Mouse (Mus musculus): Measurements from ENCODE around the gene Gsdma2. TPM values are rescaled to one million over a fixed set of nuclear protein-coding genes. Genes with fewer than 3 reads are reported as not detected.
"Not testable (repeated sequence)": the region's sequence is repeated elsewhere in the genome, so short reads cannot be mapped to it uniquely, and the experiment has no call there.

Gsdma2 gene
- polyA plus RNA-seq, 1 experiment from 2014 or later: not detected

- 94% methylated on average over 13 of the region's 13 CpGs for WGBS
- Histone ChIP-seq H3K27me3 (ENCODE audit: control insufficient read depth, insufficient read depth, low read length) (no peaks in the 10 kb centered on the region), H3K27ac (ENCODE audit: low read depth, low read length) (no peak overlapping the region), H3K4me1 (ENCODE audit: control insufficient read depth, insufficient read depth, low read length) (no peaks in the 10 kb centered on the region), H3K4me3 (ENCODE audit: low read depth, low read length) (no peak overlapping the region), H3K9ac (replicated peaks; ENCODE audit: low read depth, low read length) (no peak overlapping the region), H3K9me3 (ENCODE audit: control insufficient read depth, low read length) (no peaks in the 10 kb centered on the region), H3K36me3 (ENCODE audit: control insufficient read depth, insufficient read depth, low read length) (no peaks in the 10 kb centered on the region), H3K4me2 (ENCODE audit: low read depth, low read length) (no peak overlapping the region)
- ATAC-seq (ENCODE audit: low read depth): no peak
These were observed 25.8 kb upstream of the Gsdma2 start for GRCm38 (mm10) chr11:98620791-98621190.

GRCm38 (mm10) chr11:98623981-98624380 is 22.6 kb upstream of the Gsdma2 start:
- not testable (repeated sequence) for H3K27me3 ChIP-seq (ENCODE audit: control insufficient read depth, insufficient read depth, low read length); H3K9ac ChIP-seq (replicated peaks; ENCODE audit: low read depth, low read length); H3K27ac ChIP-seq (ENCODE audit: low read depth, low read length); H3K9me3 ChIP-seq (ENCODE audit: control insufficient read depth, low read length); H3K4me2 ChIP-seq (ENCODE audit: low read depth, low read length); H3K36me3 ChIP-seq (ENCODE audit: control insufficient read depth, insufficient read depth, low read length); H3K4me3 ChIP-seq (ENCODE audit: low read depth, low read length); ATAC-seq (ENCODE audit: low read depth); H3K4me1 ChIP-seq (ENCODE audit: control insufficient read depth, insufficient read depth, low read length)
- WGBS: 82% methylated on average over 6 of the region's 6 CpGs

- not testable (repeated sequence) for ATAC-seq (ENCODE audit: low read depth); H3K27me3 ChIP-seq (ENCODE audit: control insufficient read depth, insufficient read depth, low read length); H3K4me1 ChIP-seq (ENCODE audit: control insufficient read depth, insufficient read depth, low read length); H3K4me2 ChIP-seq (ENCODE audit: low read depth, low read length); H3K36me3 ChIP-seq (ENCODE audit: control insufficient read depth, insufficient read depth, low read length); H3K9ac ChIP-seq (replicated peaks; ENCODE audit: low read depth, low read length); H3K9me3 ChIP-seq (ENCODE audit: control insufficient read depth, low read length); H3K4me3 ChIP-seq (ENCODE audit: low read depth, low read length); H3K27ac ChIP-seq (ENCODE audit: low read depth, low read length)
- WGBS: 93% methylated on average over 2 of the region's 2 CpGs
These were observed 22.2 kb upstream of the Gsdma2 start for GRCm38 (mm10) chr11:98624381-98624780.

- H3K27me3 ChIP-seq (ENCODE audit: control insufficient read depth, insufficient read depth, low read length): no peaks in the 10 kb centered on the region
- no peaks in the 10 kb centered on the region for H3K4me1 ChIP-seq (ENCODE audit: control insufficient read depth, insufficient read depth, low read length)
- H3K4me2 ChIP-seq (ENCODE audit: low read depth, low read length): no peak within 1 kb of the TSS
- H3K27ac ChIP-seq (ENCODE audit: low read depth, low read length): no peak within 1 kb of the TSS
- no peak within 1 kb of the TSS for H3K9ac ChIP-seq (replicated peaks; ENCODE audit: low read depth, low read length)
- whole genome bisulfite sequencing: 89% methylated on average over 10 of the region's 10 CpGs
- no peak within 1 kb of the TSS for H3K4me3 ChIP-seq (ENCODE audit: low read depth, low read length)
- H3K36me3 ChIP-seq (ENCODE audit: control insufficient read depth, insufficient read depth, low read length): no peaks in the 10 kb centered on the region
- ATAC-seq (ENCODE audit: low read depth): no peak
- no peaks in the 10 kb centered on the region for H3K9me3 ChIP-seq (ENCODE audit: control insufficient read depth, low read length)
These were observed 20.7 kb upstream of the Gsdma2 start, which contains the start of the genes Gm12355 and Gsdma3 for GRCm38 (mm10) chr11:98625611-98626410. Gene Gm12355, minus strand, starts transcription at chr11:98625661. Gene Gsdma3, plus strand, starts transcription at chr11:98626360.

- no peak for ATAC-seq (ENCODE audit: low read depth)
- Histone ChIP-seq H3K27ac (ENCODE audit: low read depth, low read length) (no peak overlapping the region), H3K27me3 (ENCODE audit: control insufficient read depth, insufficient read depth, low read length) (no peaks in the 10 kb centered on the region), H3K4me1 (ENCODE audit: control insufficient read depth, insufficient read depth, low read length) (no peaks in the 10 kb centered on the region), H3K4me2 (ENCODE audit: low read depth, low read length) (no peak overlapping the region), H3K9ac (replicated peaks; ENCODE audit: low read depth, low read length) (no peak overlapping the region), H3K36me3 (ENCODE audit: control insufficient read depth, insufficient read depth, low read length) (no peaks in the 10 kb centered on the region), H3K4me3 (ENCODE audit: low read depth, low read length) (no peak overlapping the region), H3K9me3 (ENCODE audit: control insufficient read depth, low read length) (no peaks in the 10 kb centered on the region)
- WGBS: 94% methylated on average over 3 of the region's 3 CpGs
These were observed 17.9 kb upstream of the Gsdma2 start for GRCm38 (mm10) chr11:98628706-98629105.

GRCm38 (mm10) chr11:98630646-98631045 is 15.9 kb upstream of the Gsdma2 start:
- Histone ChIP-seq H3K9ac (replicated peaks; ENCODE audit: low read depth, low read length) (no peak overlapping the region), H3K4me3 (ENCODE audit: low read depth, low read length) (no peak overlapping the region), H3K4me2 (ENCODE audit: low read depth, low read length) (no peak overlapping the region), H3K9me3 (ENCODE audit: control insufficient read depth, low read length) (no peaks in the 10 kb centered on the region), H3K4me1 (ENCODE audit: control insufficient read depth, insufficient read depth, low read length) (no peaks in the 10 kb centered on the region), H3K27me3 (ENCODE audit: control insufficient read depth, insufficient read depth, low read length) (no peaks in the 10 kb centered on the region), H3K27ac (ENCODE audit: low read depth, low read length) (no peak overlapping the region), H3K36me3 (ENCODE audit: control insufficient read depth, insufficient read depth, low read length) (no peaks in the 10 kb centered on the region)
- 92% methylated on average over 5 of the region's 5 CpGs for WGBS
- ATAC-seq (ENCODE audit: low read depth): no peak

- not testable (repeated sequence) for ATAC-seq (ENCODE audit: low read depth); H3K4me3 ChIP-seq (ENCODE audit: low read depth, low read length); H3K27me3 ChIP-seq (ENCODE audit: control insufficient read depth, insufficient read depth, low read length); H3K9me3 ChIP-seq (ENCODE audit: control insufficient read depth, low read length); H3K4me1 ChIP-seq (ENCODE audit: control insufficient read depth, insufficient read depth, low read length); H3K9ac ChIP-seq (replicated peaks; ENCODE audit: low read depth, low read length); H3K4me2 ChIP-seq (ENCODE audit: low read depth, low read length); H3K27ac ChIP-seq (ENCODE audit: low read depth, low read length); H3K36me3 ChIP-seq (ENCODE audit: control insufficient read depth, insufficient read depth, low read length)
- 43% methylated on average over 10 of the region's 10 CpGs for WGBS
These were observed 11.1 kb upstream of the Gsdma2 start for GRCm38 (mm10) chr11:98635312-98635970.

- Histone ChIP-seq H3K27ac (ENCODE audit: low read depth, low read length) (no peak overlapping the region), H3K4me1 (ENCODE audit: control insufficient read depth, insufficient read depth, low read length) (no peaks in the 10 kb centered on the region), H3K27me3 (ENCODE audit: control insufficient read depth, insufficient read depth, low read length) (no peaks in the 10 kb centered on the region), H3K36me3 (ENCODE audit: control insufficient read depth, insufficient read depth, low read length) (no peaks in the 10 kb centered on the region), H3K9me3 (ENCODE audit: control insufficient read depth, low read length) (no peaks in the 10 kb centered on the region), H3K4me3 (ENCODE audit: low read depth, low read length) (no peak overlapping the region), H3K9ac (replicated peaks; ENCODE audit: low read depth, low read length) (no peak overlapping the region), H3K4me2 (ENCODE audit: low read depth, low read length) (no peak overlapping the region)
- 79% methylated on average over 1 of the region's 1 CpGs for WGBS
- ATAC-seq (ENCODE audit: low read depth): no peak
These were observed 9.1 kb upstream of the Gsdma2 start for GRCm38 (mm10) chr11:98637501-98637900.

- H3K4me3 ChIP-seq (ENCODE audit: low read depth, low read length): no peak overlapping the region
- H3K9me3 ChIP-seq (ENCODE audit: control insufficient read depth, low read length): no peaks in the 10 kb centered on the region
- no peak overlapping the region for H3K4me2 ChIP-seq (ENCODE audit: low read depth, low read length)
- no peak for ATAC-seq (ENCODE audit: low read depth)
- no peaks in the 10 kb centered on the region for H3K36me3 ChIP-seq (ENCODE audit: control insufficient read depth, insufficient read depth, low read length)
- no peak overlapping the region for H3K9ac ChIP-seq (replicated peaks; ENCODE audit: low read depth, low read length)
- H3K4me1 ChIP-seq (ENCODE audit: control insufficient read depth, insufficient read depth, low read length): no peaks in the 10 kb centered on the region
- WGBS: 75% methylated on average over 5 of the region's 5 CpGs
- no peak overlapping the region for H3K27ac ChIP-seq (ENCODE audit: low read depth, low read length)
- H3K27me3 ChIP-seq (ENCODE audit: control insufficient read depth, insufficient read depth, low read length): no peaks in the 10 kb centered on the region
These were observed 6.5 kb upstream of the Gsdma2 start for GRCm38 (mm10) chr11:98640091-98640490.

Data from neural tube, embryonic 14.5 days (tissue).